In the genomic region with DNA sequence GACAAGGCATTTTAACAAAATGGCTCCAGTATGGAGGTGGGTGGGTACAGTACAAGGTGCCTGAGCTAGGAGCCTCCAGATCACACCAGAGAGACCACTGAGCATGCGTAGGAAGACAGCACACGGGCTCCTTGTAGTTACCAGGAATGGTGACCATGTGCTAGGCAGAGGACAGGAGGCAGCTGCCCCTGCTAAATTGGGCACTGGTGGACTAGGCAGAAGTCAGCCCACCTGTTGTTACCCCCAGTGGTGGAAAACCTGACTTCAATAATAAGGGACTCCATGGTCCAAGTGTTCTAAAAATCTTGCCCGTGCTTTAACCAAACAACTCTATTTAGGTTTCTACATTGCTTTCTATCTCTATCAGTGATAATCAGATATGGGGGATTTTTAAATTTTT, we compare ENCODE assay signal across 29 mouse cellular contexts. TPM values are rescaled to one million over a fixed set of nuclear protein-coding genes. Genes with fewer than 3 reads are reported as not detected.
DNase-seq lines count a peak whose midpoint lies in the region; ATAC-seq and TF ChIP-seq lines count a peak whose summit lies in the region.
"Had no signal": no experiment of that assay in that cellular context is flagged by ENCODE, and none has a peak within 500 bp of the region (broad histone marks: within the 10 kb centered on the region; RNA-seq: fewer than 3 reads in every experiment).

No protein-coding gene starts in this region.

- H3K27ac ChIP-seq in heart, embryonic 12.5 days (ENCODE audit: poor library complexity, severe bottlenecking) = no peak overlapping the region
- peak overlapping the region; percentile 68 for H3K27ac ChIP-seq in layer of hippocampus, adult 2 months
- no peak overlapping the region for H3K27ac ChIP-seq in limb, embryonic 14.5 days (replicated peaks; ENCODE audit: low read depth, low read length)
- H3K27ac ChIP-seq in limb, embryonic 10.5 days = no peak overlapping the region
- H3K27ac ChIP-seq: embryonic facial prominence, embryonic 13.5 days; embryonic facial prominence, embryonic 15.5 days; forebrain, embryonic 10.5 days; forebrain, embryonic 12.5 days had no signal

- TF ChIP-seq CTCF in layer of hippocampus, adult 2 months (conservative IDR thresholded peaks at IDR 0.05) = no peak

- H3K27me3 ChIP-seq in heart, embryonic 12.5 days (replicated peaks) = no peaks in the 10 kb centered on the region
- H3K27me3 ChIP-seq in limb, embryonic 14.5 days (ENCODE audit: control insufficient read depth, insufficient read depth, low read length) = no peaks in the 10 kb centered on the region
- no peaks in the 10 kb centered on the region for H3K27me3 ChIP-seq in limb, embryonic 10.5 days (ENCODE audit: low read depth, poor library complexity, severe bottlenecking)
- H3K27me3 ChIP-seq: CH12.LX; embryonic facial prominence, embryonic 13.5 days; embryonic facial prominence, embryonic 15.5 days; forebrain, embryonic 12.5 days; Patski had no signal

- no peaks in the 10 kb centered on the region for H3K36me3 ChIP-seq in heart, embryonic 12.5 days
- no peaks in the 10 kb centered on the region for H3K36me3 ChIP-seq in limb, embryonic 14.5 days (ENCODE audit: control insufficient read depth, insufficient read depth, low read length)
- no peaks in the 10 kb centered on the region for H3K36me3 ChIP-seq in limb, embryonic 10.5 days
- H3K36me3 ChIP-seq: embryonic facial prominence, embryonic 13.5 days; embryonic facial prominence, embryonic 15.5 days; forebrain, embryonic 10.5 days; forebrain, embryonic 12.5 days; G1E had no signal

- 83% methylated on average over 3 of the region's 3 CpGs for WGBS in heart, embryonic 12.5 days
- 84% methylated on average over 3 of the region's 3 CpGs for WGBS in limb, embryonic 14.5 days
- WGBS in limb, embryonic 10.5 days = 93% methylated on average over 3 of the region's 3 CpGs

- peak; percentile 57 for DNase-seq in heart, adult 11 months
- DNase-seq in layer of hippocampus, adult 2 months (ENCODE audit: low spot score in 2 of 2) = peak in 1 of 2 experiments; percentile 3
- DNase-seq in layer of hippocampus, adult 9-10 months (ENCODE audit: low spot score) = no peak
- DNase-seq in limb, embryonic 14.5 days (ENCODE audit: low spot score) = no peak
- no peak for DNase-seq in limb, embryonic 10.5 days (ENCODE audit: low spot score)
- peak; percentile 3 for DNase-seq in R1 (ENCODE audit: low read depth, low spot score)
- no peak for DNase-seq in B cell, adult 2 months
- DNase-seq: adrenal gland, adult 2 months; adrenal gland, postnatal 10 days; adrenal gland, postnatal 25 days; cerebellum, adult 11 months; cerebellum, adult 18-20 months; cerebellum, adult 8-10 months; cerebellum, adult 9-11 months; cerebellum, postnatal 25 days; embryo, embryonic 11 days had no signal

- H3K9me3 ChIP-seq in heart, embryonic 12.5 days (replicated peaks) = no peaks in the 10 kb centered on the region
- H3K9me3 ChIP-seq in limb, embryonic 14.5 days (ENCODE audit: control insufficient read depth, low read length) = no peaks in the 10 kb centered on the region
- H3K9me3 ChIP-seq in limb, embryonic 10.5 days (replicated peaks) = no peaks in the 10 kb centered on the region
- H3K9me3 ChIP-seq: embryonic facial prominence, embryonic 13.5 days; embryonic facial prominence, embryonic 15.5 days; forebrain, embryonic 10.5 days; forebrain, embryonic 12.5 days had no signal

- H3K4me3 ChIP-seq in heart, embryonic 12.5 days = no peak overlapping the region
- no peak overlapping the region for H3K4me3 ChIP-seq in layer of hippocampus, adult 2 months
- H3K4me3 ChIP-seq in limb, embryonic 14.5 days (replicated peaks; ENCODE audit: low read length) = no peak overlapping the region
- H3K4me3 ChIP-seq in limb, embryonic 10.5 days = no peak overlapping the region
- H3K4me3 ChIP-seq: embryonic facial prominence, embryonic 13.5 days; embryonic facial prominence, embryonic 15.5 days; erythroblast, embryonic 14.5 days; forebrain, embryonic 10.5 days; forebrain, embryonic 12.5 days had no signal

- no peak overlapping the region for H3K4me2 ChIP-seq in heart, embryonic 12.5 days
- no peak overlapping the region for H3K4me2 ChIP-seq in limb, embryonic 14.5 days (replicated peaks; ENCODE audit: low read depth, low read length, severe bottlenecking)
- H3K4me2 ChIP-seq: embryonic facial prominence, embryonic 13.5 days; embryonic facial prominence, embryonic 15.5 days; forebrain, embryonic 12.5 days had no signal

- no peak for ATAC-seq in heart, embryonic 12.5 days (ENCODE audit: insufficient number of reproducible peaks, low FRiP score)
- ATAC-seq in limb, embryonic 14.5 days (ENCODE audit: low FRiP score, low read depth) = peak; percentile 53; the same call in 1 of the 2 replicates
- ATAC-seq: CD4-positive, CD25-positive, alpha-beta regulatory T cell, adult 4 months; forebrain, embryonic 14.5 days; forebrain, embryonic 16.5 days; Patski had no signal

- no peaks in the 10 kb centered on the region for H3K4me1 ChIP-seq in heart, embryonic 12.5 days (replicated peaks)
- H3K4me1 ChIP-seq in limb, embryonic 14.5 days (ENCODE audit: control insufficient read depth, insufficient read depth, low read length) = no peaks in the 10 kb centered on the region
- H3K4me1 ChIP-seq in limb, embryonic 10.5 days = no peaks in the 10 kb centered on the region
- H3K4me1 ChIP-seq: embryonic facial prominence, embryonic 13.5 days; embryonic facial prominence, embryonic 15.5 days; forebrain, embryonic 12.5 days had no signal

- no peak for TF ChIP-seq POLR2A in limb, embryonic 14.5 days (IDR thresholded peaks at IDR 0.05; ENCODE audit: borderline replicate concordance, extremely low read depth, insufficient read depth, insufficient read length)

- H3K9ac ChIP-seq in heart, embryonic 12.5 days = no peak overlapping the region
- no peak overlapping the region for H3K9ac ChIP-seq in limb, embryonic 14.5 days (ENCODE audit: low read depth, low read length, severe bottlenecking)
- H3K9ac ChIP-seq: embryonic facial prominence, embryonic 13.5 days; embryonic facial prominence, embryonic 15.5 days; forebrain, embryonic 12.5 days had no signal

RNA-seq across cellular contexts. Expression of a gene that starts 10.6 kb away (rescaled TPM):
- 0.42 and 0.48 TPM in 2 replicates for polyA plus RNA-seq in heart, embryonic 12.5 days (2016; fragmentation: Nextera tagmentation; extraction: Ambion mirVana)
- 10 to 100 TPM; 38.9 to 40.9 TPM for total RNA-seq in layer of hippocampus, adult 2 months (2021)
- polyA plus RNA-seq in limb, embryonic 14.5 days (2012; rRNA removed) = 14.0 and 23.0 TPM in 2 replicates
- polyA plus RNA-seq in limb, embryonic 14.5 days (2014; fragmentation: Nextera tagmentation; extraction: Ambion mirVana) = 4.9 and 5.9 TPM in 2 replicates
- 1.0 and 1.4 TPM in 2 replicates for polyA plus RNA-seq in limb, embryonic 10.5 days (2016; fragmentation: Nextera tagmentation; extraction: Ambion mirVana)
- total RNA-seq: common myeloid progenitor, adult 5-6 weeks had no signal
- polyA plus RNA-seq: erythroblast, embryonic 14.5 days; G1E had no signal

Comparison
In these comparisons a context has a peak if more than half of its experiments do, and no peak if none do; other contexts are left out.
1. DNase-seq: peak in heart, adult 11 months (single experiment) and R1 (single experiment); none in layer of hippocampus, adult 9-10 months (single experiment), limb, embryonic 14.5 days (single experiment), limb, embryonic 10.5 days (single experiment) and B cell, adult 2 months (0 of 2).